Comparison of ENCODE assay signal across 14 mouse cellular contexts in genomic region chr10:39240966-39241365, GRCm38 (mm10).
"Had no signal": no experiment of that assay in that cellular context is flagged by ENCODE, and none has a peak within 500 bp of the region (broad histone marks: within the 10 kb centered on the region; RNA-seq: fewer than 3 reads in every experiment).

No protein-coding gene starts in this region.

- DNase-seq: kidney, postnatal 25 days; liver; liver, embryonic 13.5 days; liver, postnatal 0 days; right cerebral cortex, postnatal 14 days; thymus, adult 2 months; thymus, postnatal 25 days had no signal

- H3K9ac ChIP-seq: limb, embryonic 12.5 days; liver, embryonic 13.5 days; liver, postnatal 0 days; stomach, embryonic 15.5 days had no signal

- H3K9me3 ChIP-seq: limb, embryonic 12.5 days; liver, embryonic 13.5 days; megakaryocyte, embryonic 14.5 days; midbrain, embryonic 15.5 days; neural tube, embryonic 13.5 days; stomach, embryonic 15.5 days had no signal

- H3K27ac ChIP-seq: left cerebral cortex, adult 2 months; limb, embryonic 12.5 days; liver, embryonic 13.5 days; stomach, embryonic 15.5 days had no signal

- H3K4me2 ChIP-seq: limb, embryonic 12.5 days; liver, embryonic 13.5 days; midbrain, embryonic 11.5 days; stomach, embryonic 15.5 days had no signal

- H3K4me3 ChIP-seq: left cerebral cortex, adult 2 months; limb, embryonic 12.5 days; liver, embryonic 13.5 days; megakaryocyte, embryonic 14.5 days; midbrain, embryonic 15.5 days; neural tube, embryonic 13.5 days; stomach, embryonic 15.5 days had no signal

- H3K36me3 ChIP-seq: limb, embryonic 12.5 days; liver, embryonic 13.5 days; midbrain, embryonic 15.5 days; neural tube, embryonic 13.5 days; stomach, embryonic 15.5 days had no signal

- ATAC-seq: liver, postnatal 0 days had no signal

- H3K27me3 ChIP-seq: limb, embryonic 12.5 days; liver, embryonic 13.5 days; midbrain, embryonic 15.5 days; neural tube, embryonic 13.5 days; stomach, embryonic 15.5 days had no signal

- H3K4me1 ChIP-seq: liver, embryonic 13.5 days had no signal
